Mouse (Mus musculus): Measurements from ENCODE around the gene Dnah6. TPM values are rescaled to one million over a fixed set of nuclear protein-coding genes. Genes with fewer than 3 reads are reported as not detected.

Gene Dnah6
- total and polyA plus RNA-seq, 3 experiments, result 0.05 to 0.27 (median 0.07) TPM

- H3K4me3 ChIP-seq, result no peak overlapping the region
- H3K4me1 ChIP-seq (ENCODE audit: control insufficient read depth, insufficient read depth, low read length), result peaks cover 9% of the 10 kb centered on the region
- TF ChIP-seq EP300 (IDR thresholded peaks at IDR 0.05; ENCODE audit: insufficient read depth, low read depth, low read length) (no peak), CTCF (IDR thresholded peaks at IDR 0.05) (no peak), POLR2A (IDR thresholded peaks at IDR 0.05; ENCODE audit: insufficient read depth, low read depth, low read length) (no peak)
- no peaks in the 10 kb centered on the region for H3K79me2 ChIP-seq (replicated peaks; ENCODE audit: control insufficient read depth, insufficient read depth, low read length)
- DNase-seq, result no peak
- H3K27ac ChIP-seq, result no peak overlapping the region; the same call in 1 of the 2 replicates
- H3K36me3 ChIP-seq (ENCODE audit: control insufficient read depth, insufficient read depth, low read length), result no peaks in the 10 kb centered on the region
- 84% methylated on average over 4 of the region's 4 CpGs for WGBS
- no peaks in the 10 kb centered on the region for H3K27me3 ChIP-seq (ENCODE audit: control insufficient read depth, insufficient read depth, low read length)
- intact Hi-C loops (cut with DNase I), result no loop called here
- H3K9ac ChIP-seq (ENCODE audit: low read depth, low read length), result no peak overlapping the region
Measured at GRCm38 (mm10) chr6:72982506-72982905, 238.9 kb downstream of the Dnah6 start.

GRCm38 (mm10) chr6:72981851-72982250 lies 239.6 kb downstream of the Dnah6 start:
- Histone ChIP-seq H3K79me2 (replicated peaks; ENCODE audit: control insufficient read depth, insufficient read depth, low read length) (no peaks in the 10 kb centered on the region), H3K4me1 (ENCODE audit: control insufficient read depth, insufficient read depth, low read length) (peaks cover 9% of the 10 kb centered on the region), H3K27ac (peak overlapping the region; percentile 74), H3K27me3 (ENCODE audit: control insufficient read depth, insufficient read depth, low read length) (no peaks in the 10 kb centered on the region), H3K4me3 (no peak overlapping the region), H3K9ac (ENCODE audit: low read depth, low read length) (no peak overlapping the region), H3K36me3 (ENCODE audit: control insufficient read depth, insufficient read depth, low read length) (no peaks in the 10 kb centered on the region)
- DNase-seq, result peak; percentile 39 to 48
- intact Hi-C loops (cut with DNase I), result loop anchor here (2.0 kb wide), 1 partner anchor 23 kb away; the partner anchor contains the start of gene Tmsb10
- WGBS, result 29% methylated on average over 6 of the region's 6 CpGs
- TF ChIP-seq EP300 (IDR thresholded peaks at IDR 0.05; ENCODE audit: insufficient read depth, low read depth, low read length) (no peak), POLR2A (IDR thresholded peaks at IDR 0.05; ENCODE audit: insufficient read depth, low read depth, low read length) (no peak), CTCF (IDR thresholded peaks at IDR 0.05) (no peak)

GRCm38 (mm10) chr6:72981124-72981651 lies 240.3 kb downstream of the Dnah6 start:
- H3K9ac ChIP-seq (ENCODE audit: low read depth, low read length), result no peak overlapping the region
- H3K79me2 ChIP-seq (replicated peaks; ENCODE audit: control insufficient read depth, insufficient read depth, low read length), result no peaks in the 10 kb centered on the region
- WGBS, result 15% methylated on average over 9 of the region's 9 CpGs
- intact Hi-C loops (cut with DNase I), result loop anchor here (2.0 kb wide), 1 partner anchor 22 kb away; the partner anchor contains the start of gene Tmsb10
- no peaks in the 10 kb centered on the region for H3K36me3 ChIP-seq (ENCODE audit: control insufficient read depth, insufficient read depth, low read length)
- peaks cover 9% of the 10 kb centered on the region for H3K4me1 ChIP-seq (ENCODE audit: control insufficient read depth, insufficient read depth, low read length)
- DNase-seq, result peak; percentile 61 to 77
- H3K27me3 ChIP-seq (ENCODE audit: control insufficient read depth, insufficient read depth, low read length), result no peaks in the 10 kb centered on the region
- peak overlapping the region; percentile 74 for H3K27ac ChIP-seq
- TF ChIP-seq CTCF (IDR thresholded peaks at IDR 0.05) (no peak), EP300 (IDR thresholded peaks at IDR 0.05; ENCODE audit: insufficient read depth, low read depth, low read length) (0 out of 2 replicates have a peak, but pooled peaks have one; percentile 50), POLR2A (IDR thresholded peaks at IDR 0.05; ENCODE audit: insufficient read depth, low read depth, low read length) (no peak)
- H3K4me3 ChIP-seq, result no peak overlapping the region

GRCm38 (mm10) chr6:72976866-72977265 lies 244.6 kb downstream of the Dnah6 start:
- no peak for DNase-seq
- Histone ChIP-seq H3K27ac (no peak overlapping the region), H3K27me3 (ENCODE audit: control insufficient read depth, insufficient read depth, low read length) (no peaks in the 10 kb centered on the region), H3K4me3 (no peak overlapping the region), H3K79me2 (replicated peaks; ENCODE audit: control insufficient read depth, insufficient read depth, low read length) (no peaks in the 10 kb centered on the region), H3K4me1 (ENCODE audit: control insufficient read depth, insufficient read depth, low read length) (peaks cover 5% of the 10 kb centered on the region), H3K36me3 (ENCODE audit: control insufficient read depth, insufficient read depth, low read length) (no peaks in the 10 kb centered on the region), H3K9ac (ENCODE audit: low read depth, low read length) (no peak overlapping the region)
- WGBS, result 64% methylated on average over 2 of the region's 2 CpGs
- TF ChIP-seq POLR2A (IDR thresholded peaks at IDR 0.05; ENCODE audit: insufficient read depth, low read depth, low read length) (no peak), EP300 (IDR thresholded peaks at IDR 0.05; ENCODE audit: insufficient read depth, low read depth, low read length) (no peak), CTCF (IDR thresholded peaks at IDR 0.05) (no peak)
- intact Hi-C loops (cut with DNase I), result no loop called here

- 46% methylated on average over 3 of the region's 3 CpGs for WGBS
- no peak for DNase-seq
Measured at GRCm38 (mm10) chr6:72971074-72971473, 250.4 kb downstream of the Dnah6 start.

DNA sequence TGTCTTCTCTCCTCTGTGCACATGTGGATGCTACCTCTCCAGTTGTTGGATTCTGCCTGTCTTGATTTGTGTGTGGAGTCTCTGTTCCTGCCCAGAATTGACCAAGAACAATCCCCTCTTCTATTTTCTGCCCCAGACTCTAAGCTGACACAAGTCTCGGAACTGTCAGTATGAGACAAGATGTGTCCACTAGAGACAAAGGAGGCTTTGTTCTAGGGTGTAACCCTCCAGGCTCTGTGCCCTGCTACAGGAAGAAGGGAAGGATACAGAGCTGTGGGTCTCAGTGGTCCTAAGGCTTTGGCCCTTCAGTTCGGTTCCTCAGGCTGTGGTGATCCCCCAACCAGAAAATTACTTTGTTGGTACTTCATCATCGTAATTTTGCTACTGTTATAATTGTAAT lies 251.7 kb downstream of the Dnah6 start:
- WGBS, result 76% methylated on average over 3 of the region's 3 CpGs
- H3K4me1 ChIP-seq (ENCODE audit: control insufficient read depth, insufficient read depth, low read length), result no peaks in the 10 kb centered on the region
- H3K27ac ChIP-seq, result no peak overlapping the region
- H3K4me3 ChIP-seq, result no peak overlapping the region
- no peak for DNase-seq
- no peaks in the 10 kb centered on the region for H3K27me3 ChIP-seq (ENCODE audit: control insufficient read depth, insufficient read depth, low read length)
- intact Hi-C loops (cut with DNase I), result no loop called here
- no peaks in the 10 kb centered on the region for H3K36me3 ChIP-seq (ENCODE audit: control insufficient read depth, insufficient read depth, low read length)
- no peaks in the 10 kb centered on the region for H3K79me2 ChIP-seq (replicated peaks; ENCODE audit: control insufficient read depth, insufficient read depth, low read length)
- no peak overlapping the region for H3K9ac ChIP-seq (ENCODE audit: low read depth, low read length)
- no peak for TF ChIP-seq CTCF (IDR thresholded peaks at IDR 0.05)
- TF ChIP-seq POLR2A (IDR thresholded peaks at IDR 0.05; ENCODE audit: insufficient read depth, low read depth, low read length), result no peak
- TF ChIP-seq EP300 (IDR thresholded peaks at IDR 0.05; ENCODE audit: insufficient read depth, low read depth, low read length), result no peak

More at GRCm38 (mm10) chr6:72971074-72971473, 250.4 kb downstream of the Dnah6 start:
- H3K4me3 ChIP-seq, result no peak overlapping the region
- no peak overlapping the region for H3K27ac ChIP-seq
- no peaks in the 10 kb centered on the region for H3K79me2 ChIP-seq (replicated peaks; ENCODE audit: control insufficient read depth, insufficient read depth, low read length)
- H3K4me1 ChIP-seq (ENCODE audit: control insufficient read depth, insufficient read depth, low read length), result no peaks in the 10 kb centered on the region
- TF ChIP-seq EP300 (IDR thresholded peaks at IDR 0.05; ENCODE audit: insufficient read depth, low read depth, low read length), result no peak
- TF ChIP-seq POLR2A (IDR thresholded peaks at IDR 0.05; ENCODE audit: insufficient read depth, low read depth, low read length), result no peak
- TF ChIP-seq CTCF (IDR thresholded peaks at IDR 0.05), result no peak
- no peaks in the 10 kb centered on the region for H3K27me3 ChIP-seq (ENCODE audit: control insufficient read depth, insufficient read depth, low read length)
- no peak overlapping the region for H3K9ac ChIP-seq (ENCODE audit: low read depth, low read length)
- intact Hi-C loops (cut with DNase I), result no loop called here
- no peaks in the 10 kb centered on the region for H3K36me3 ChIP-seq (ENCODE audit: control insufficient read depth, insufficient read depth, low read length)

Other genes with a start within 250 kb of the Dnah6 start
- 100 to 1,000 TPM; 461 to 531 TPM for gene Suclg1, start 26.7 kb upstream of the Dnah6 start, total RNA-seq (2021)
- 312 and 392 TPM in 2 replicates for gene Suclg1, start 26.7 kb upstream of the Dnah6 start, polyA plus RNA-seq (2012; rRNA removed)
- not detected for gene 4931417E11Rik, start 248.0 kb upstream of the Dnah6 start, total RNA-seq (2021)
- not detected in 2 replicates for gene 4931417E11Rik, start 248.0 kb upstream of the Dnah6 start, polyA plus RNA-seq (2012; rRNA removed)

Measured in heart, adult 2 months (tissue).